Mouse (Mus musculus) CH12.LX (cell line): ENCODE results near the gene E130114P18Rik. TPM values are rescaled to one million over a fixed set of nuclear protein-coding genes. Genes with fewer than 3 reads are reported as not detected.

ENCODE experiments used
- DNase-seq: peaks from one replicate; pipeline ENCODE4 v3.0.0-alpha.2; 2013; ENCODE audit errors: extremely low read depth
- H3K27ac ChIP-seq: 2 replicates; pipeline ENCODE4 v1.5.1; 2012; ENCODE audit warnings: low read depth, mild to moderate bottlenecking, control low read depth, moderate library complexity; ENCODE audit not compliant: insufficient read depth
- H3K27me3 ChIP-seq: replicated peaks from 2 replicates; pipeline ENCODE3; 2012; ENCODE audit warnings: inconsistent platforms
- H3K36me3 ChIP-seq, 2 experiments: replicated peaks in 1 of 2; 2 replicates each; pipeline versions ENCODE3 to v1.6.1; 2012; ENCODE audit warnings: inconsistent platforms in 1 of 2, low read length in 1 of 2, mild to moderate bottlenecking in 1 of 2, mixed read lengths in 1 of 2, moderate library complexity in 1 of 2; ENCODE audit not compliant: control insufficient read depth in 1 of 2, insufficient read depth in 1 of 2
- H3K4me1 ChIP-seq, 2 experiments: 2 replicates each; pipeline ENCODE4 v1.6.1; 2012; ENCODE audit warnings: inconsistent platforms in 1 of 2, moderate library complexity in 1 of 2; ENCODE audit not compliant: insufficient read depth in 2 of 2, control insufficient read depth in 1 of 2
- H3K4me2 ChIP-seq: 2 replicates; pipeline ENCODE4 v1.6.1; 2012; ENCODE audit warnings: low read depth, mild to moderate bottlenecking, control low read depth; ENCODE audit not compliant: poor library complexity, insufficient read depth, severe bottlenecking
- H3K4me3 ChIP-seq, 3 experiments: fragments of 150-350 bp in 1 of 3; sonication (generic) in 1 of 3; replicated peaks in 1 of 3; 2 replicates each; pipeline versions ENCODE3 to v1.5.1; 2011 to 2012; ENCODE audit warnings: low read depth in 2 of 3, low read length in 2 of 3, mild to moderate bottlenecking in 2 of 3, moderate library complexity in 2 of 3, control low read depth in 1 of 3, improper control_type of control experiment in 1 of 3, inconsistent platforms in 1 of 3, mixed read lengths in 1 of 3; ENCODE audit not compliant: poor library complexity in 1 of 3
- H3K79me2 ChIP-seq: replicated peaks from 2 replicates; pipeline ENCODE4 v1.6.1; 2012; ENCODE audit warnings: mild to moderate bottlenecking, moderate library complexity; ENCODE audit not compliant: control insufficient read depth, poor library complexity, insufficient read depth, severe bottlenecking; ENCODE audit errors: extremely low read depth
- H3K9ac ChIP-seq: 2 replicates; pipeline ENCODE4 v1.6.1; 2012; ENCODE audit warnings: low read depth, mild to moderate bottlenecking, control low read depth, moderate library complexity; ENCODE audit not compliant: insufficient read depth
- H3K9me3 ChIP-seq: replicated peaks from 2 replicates; pipeline ENCODE3; 2012; ENCODE audit warnings: low read length, inconsistent platforms, mixed read lengths
- CHD1 ChIP-seq: IDR thresholded peaks from 2 replicates; pipeline ENCODE4 v1.6.1; 2012; ENCODE audit warnings: low read depth, low read length, improper control_type of control experiment, inconsistent platforms
- CHD2 ChIP-seq: IDR thresholded peaks from 2 replicates; pipeline ENCODE4 v1.6.1; 2011; ENCODE audit warnings: low read length, improper control_type of control experiment
- ELF1 ChIP-seq: IDR thresholded peaks from 2 replicates; pipeline ENCODE4 v1.6.1; 2014; ENCODE audit warnings: low read depth, mild to moderate bottlenecking, inconsistent platforms, low read length, improper control_type of control experiment
- EP300 ChIP-seq: IDR thresholded peaks from 2 replicates; pipeline ENCODE4 v1.6.1; 2011; ENCODE audit warnings: low read length, improper control_type of control experiment
- ETS1 ChIP-seq: conservative IDR thresholded peaks from 2 replicates; pipeline ENCODE4 v1.6.1; 2012; ENCODE audit warnings: low read depth, mild to moderate bottlenecking, inconsistent platforms, low read length, improper control_type of control experiment, moderate library complexity
- IRF4 ChIP-seq: IDR thresholded peaks from 2 replicates; pipeline ENCODE4 v1.6.1; 2014; ENCODE audit warnings: low read depth, mild to moderate bottlenecking, inconsistent platforms, low read length, improper control_type of control experiment
- JUN ChIP-seq: IDR thresholded peaks from 2 replicates; pipeline ENCODE4 v1.6.1; 2011; ENCODE audit warnings: low read depth, mild to moderate bottlenecking, low read length, improper control_type of control experiment, moderate library complexity; ENCODE audit not compliant: insufficient read depth
- JUND ChIP-seq: conservative IDR thresholded peaks from 2 replicates; pipeline ENCODE4 v1.6.1; 2011; ENCODE audit warnings: low read depth, low read length, improper control_type of control experiment
- KAT2A ChIP-seq: IDR thresholded peaks from 2 replicates; pipeline ENCODE4 v1.6.1; 2012; ENCODE audit warnings: low read length, improper control_type of control experiment, inconsistent platforms; ENCODE audit not compliant: insufficient replicate concordance
- MAZ ChIP-seq: IDR thresholded peaks from 2 replicates; pipeline ENCODE4 v1.6.1; 2012; ENCODE audit warnings: low read depth, mild to moderate bottlenecking, inconsistent platforms, low read length, improper control_type of control experiment, moderate library complexity
- MEF2A ChIP-seq: IDR thresholded peaks from 2 replicates; pipeline ENCODE4 v1.6.1; 2014; ENCODE audit warnings: low read depth, mild to moderate bottlenecking, inconsistent platforms, low read length, improper control_type of control experiment, borderline replicate concordance
- MYC ChIP-seq: IDR thresholded peaks from 2 replicates; pipeline ENCODE4 v1.6.1; 2011; ENCODE audit warnings: low read depth, mild to moderate bottlenecking, improper control_type of control experiment, low read length
- NELFE ChIP-seq: IDR thresholded peaks from 2 replicates; pipeline ENCODE4 v1.6.1; 2011; ENCODE audit warnings: low read depth, low read length, improper control_type of control experiment
- PAX5 ChIP-seq: IDR thresholded peaks from 2 replicates; pipeline ENCODE4 v1.6.1; 2012; ENCODE audit warnings: low read length, inconsistent platforms, mixed read lengths
- RCOR1 ChIP-seq: conservative IDR thresholded peaks from 2 replicates; pipeline ENCODE4 v1.6.1; 2012; ENCODE audit warnings: low read depth, mild to moderate bottlenecking, inconsistent platforms, low read length, improper control_type of control experiment
- SIN3A ChIP-seq: IDR thresholded peaks from 2 replicates; pipeline ENCODE4 v1.6.1; 2012; ENCODE audit warnings: low read length, improper control_type of control experiment, inconsistent platforms
- TBP ChIP-seq: conservative IDR thresholded peaks from 2 replicates; pipeline ENCODE4 v1.6.1; 2011; ENCODE audit warnings: low read depth, low read length, improper control_type of control experiment
- UBTF ChIP-seq: IDR thresholded peaks from 2 replicates; pipeline ENCODE4 v1.6.1; 2012; ENCODE audit warnings: low read depth, mild to moderate bottlenecking, inconsistent platforms, low read length, improper control_type of control experiment, moderate library complexity
- USF2 ChIP-seq: conservative IDR thresholded peaks from 2 replicates; pipeline ENCODE4 v1.6.1; 2011; ENCODE audit warnings: low read depth, low read length, improper control_type of control experiment
- ZKSCAN1 ChIP-seq: IDR thresholded peaks from 2 replicates; pipeline ENCODE4 v1.6.1; 2012; ENCODE audit warnings: low read depth, inconsistent platforms, low read length, improper control_type of control experiment, borderline replicate concordance
- dilution Hi-C: fragments of 300-500 bp; cut with MboI; formaldehyde crosslinking; loops from 2 replicates; pipeline ENCODE4 v1.14.3; 2020; ENCODE audit warnings: low sequenced_read_pairs; ENCODE audit not compliant: extremely low pct_unique_long_range_greater_than_20kb, extremely low pct_ligation_motif_present
- in situ Hi-C: fragments of 300-500 bp; cut with MboI; formaldehyde crosslinking; loops from 3 replicates; pipeline ENCODE4 v1.14.3; 2019; ENCODE audit warnings: low sequenced_read_pairs, low pct_ligation_motif_present, low pct_unique_long_range_greater_than_20kb, mixed read lengths
- polyA plus RNA-seq: library from polyadenylated mRNA; unstranded; fragments of >175 nt; gene quantifications from 2 replicates; pipeline ENCODE4 v1.2.1, GENCODE M21; 2012; ENCODE audit warnings: low read depth; ENCODE audit not compliant: insufficient read length
- total RNA-seq, 2 experiments: library from RNA; depleted of rRNA; stranded (reverse); fragments of 300-350 nt in 1 of 2; fragments of >200 nt in 1 of 2; gene quantifications; 2 replicates each; pipeline ENCODE4 v1.2.3; 2012 to 2014

The E130114P18Rik gene
- total and polyA plus RNA-seq, 3 experiments, result not detected

GRCm38 (mm10) chr4:97723374-97723773 lies 54.5 kb downstream of the E130114P18Rik start:
- H3K9me3 ChIP-seq, result peaks cover 73% of the 10 kb centered on the region
- H3K79me2 ChIP-seq, result no peaks in the 10 kb centered on the region
- no peaks in the 10 kb centered on the region for H3K36me3 ChIP-seq
- no peak for DNase-seq
- no peak overlapping the region for H3K4me2 ChIP-seq
- no peak for TF ChIP-seq MEF2A
- TF ChIP-seq CHD2, result no peak
- no peak for TF ChIP-seq TBP
- TF ChIP-seq EP300, result no peak
- TF ChIP-seq NELFE, result no peak
- no peak for TF ChIP-seq ELF1
- TF ChIP-seq JUND, result no peak
- no peak for TF ChIP-seq IRF4
- no peak for TF ChIP-seq ETS1
- TF ChIP-seq UBTF, result no peak
- TF ChIP-seq MYC, result no peak
- TF ChIP-seq PAX5, result no peak
- no peak for TF ChIP-seq SIN3A
- TF ChIP-seq MAZ, result no peak
- no peak for TF ChIP-seq CHD1
- no peak for TF ChIP-seq RCOR1
- H3K27ac ChIP-seq, result no peak overlapping the region
- H3K4me1 ChIP-seq, result no peaks in the 10 kb centered on the region
- in situ Hi-C loops, result no loop called here
- H3K4me3 ChIP-seq, result no peak overlapping the region
- H3K9ac ChIP-seq, result no peak overlapping the region
- H3K27me3 ChIP-seq, result no peaks in the 10 kb centered on the region
- dilution Hi-C loops, result no loop called here

DNA sequence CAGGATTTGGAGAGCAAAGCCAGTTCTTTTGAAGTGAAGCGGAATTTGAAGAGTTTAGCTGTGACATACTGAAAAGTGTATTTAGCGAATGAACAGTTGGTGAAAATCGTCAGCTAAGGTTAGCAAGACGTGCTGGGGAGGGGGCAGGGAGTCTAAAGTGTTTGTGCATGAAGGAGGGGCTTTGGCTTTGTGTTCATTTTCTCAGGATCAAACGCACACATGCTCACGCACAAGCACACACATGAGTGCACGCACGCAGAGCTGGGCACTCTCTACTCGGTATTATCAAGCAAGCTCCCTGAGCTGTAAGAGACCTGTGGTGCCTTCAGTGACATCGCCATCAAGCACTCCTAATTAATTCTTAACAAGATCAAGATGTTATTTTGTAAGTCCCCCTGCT lies 55.2 kb downstream of the E130114P18Rik start:
- no peak for DNase-seq
- no peaks in the 10 kb centered on the region for H3K36me3 ChIP-seq
- H3K27ac ChIP-seq, result no peak overlapping the region
- peaks cover 73% of the 10 kb centered on the region for H3K9me3 ChIP-seq
- TF ChIP-seq USF2 (no peak), KAT2A (no peak), CHD1 (no peak), ZKSCAN1 (no peak), JUN (no peak), RCOR1 (no peak)
- no peaks in the 10 kb centered on the region for H3K27me3 ChIP-seq
- H3K4me1 ChIP-seq, result no peaks in the 10 kb centered on the region
- no peak overlapping the region for H3K9ac ChIP-seq
- no peak overlapping the region for H3K4me3 ChIP-seq
- no peaks in the 10 kb centered on the region for H3K79me2 ChIP-seq
- in situ Hi-C loops (no loop called here), dilution Hi-C loops (no loop called here)
- H3K4me2 ChIP-seq, result no peak overlapping the region
